Mouse (Mus musculus): Measurements from ENCODE around the gene Pfn3. TPM values are rescaled to one million over a fixed set of nuclear protein-coding genes. Genes with fewer than 3 reads are reported as not detected.

The Pfn3 gene
- total and polyA plus RNA-seq, 2 experiments from 2014 or later = 0.52 to 0.68 TPM

DNA sequence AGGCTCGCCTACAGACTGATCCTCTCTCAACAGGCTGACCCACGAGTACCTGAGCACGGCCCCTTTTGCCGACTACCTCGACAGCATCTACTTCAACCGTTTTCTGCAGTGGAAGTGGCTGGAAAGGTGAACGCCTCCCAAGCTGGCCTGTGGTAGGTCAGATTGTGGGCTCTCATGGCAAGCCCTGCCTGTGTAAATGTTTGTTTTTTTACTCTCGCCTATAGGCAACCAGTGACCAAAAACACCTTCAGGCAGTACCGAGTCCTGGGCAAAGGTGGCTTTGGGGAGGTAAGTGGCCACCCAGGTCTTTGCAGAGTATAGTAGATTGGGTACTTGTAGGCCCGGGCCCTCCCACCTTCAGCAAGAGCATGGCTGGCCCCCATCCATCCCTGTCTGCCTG, 36.3 kb upstream of the Pfn3 start:
- Histone ChIP-seq H3K4me1 (ENCODE audit: insufficient read depth, low read length) (peaks cover 7% of the 10 kb centered on the region), H3K4me3 (ENCODE audit: low read length) (no peak overlapping the region), H3K9me3 (ENCODE audit: low read length) (no peaks in the 10 kb centered on the region), H3K4me2 (ENCODE audit: low read depth, low read length) (no peak overlapping the region), H3K9ac (replicated peaks; ENCODE audit: low read length) (no peak overlapping the region), H3K27me3 (ENCODE audit: insufficient read depth, low read length) (no peaks in the 10 kb centered on the region), H3K27ac (no peak overlapping the region), H3K36me3 (ENCODE audit: insufficient read depth, low read length) (peaks cover 27% of the 10 kb centered on the region; the same call in 1 of the 2 replicates)
- DNase-seq (ENCODE audit: low spot score) = no peak
- TF ChIP-seq CTCF (IDR thresholded peaks at IDR 0.05; ENCODE audit: low read depth) = no peak
- no peak for ATAC-seq
- WGBS = 91% methylated on average over 10 of the region's 10 CpGs

DNA sequence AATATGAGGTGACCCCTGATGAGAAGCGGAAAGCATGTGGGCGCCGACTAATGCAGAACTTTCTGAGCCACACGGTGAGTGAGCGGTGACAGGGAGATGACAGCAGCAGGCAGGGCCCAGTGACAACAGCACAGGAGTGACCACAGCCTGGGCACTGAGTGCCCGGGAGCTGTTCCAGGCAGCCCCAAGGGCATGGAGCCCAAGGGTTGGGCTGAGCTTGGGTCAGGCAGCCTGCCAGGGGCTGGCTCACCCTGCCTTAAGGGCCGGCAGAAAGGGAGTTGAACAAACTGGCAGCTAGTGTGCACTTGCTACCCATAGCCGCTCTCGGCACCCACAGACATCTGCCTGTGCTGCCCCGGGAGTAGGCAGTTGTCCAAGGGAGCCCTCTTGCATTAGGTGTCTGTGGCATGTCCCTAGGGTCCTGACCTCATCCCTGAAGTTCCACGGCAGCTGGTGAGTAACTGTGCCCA, 35.5 kb upstream of the Pfn3 start:
- DNase-seq (ENCODE audit: low spot score) (peak; percentile 79), ATAC-seq (peak; percentile 50)
- no peak overlapping the region for H3K4me2 ChIP-seq (ENCODE audit: low read depth, low read length)
- peaks cover 27% of the 10 kb centered on the region; the same call in 1 of the 2 replicates for H3K36me3 ChIP-seq (ENCODE audit: insufficient read depth, low read length)
- TF ChIP-seq CTCF (IDR thresholded peaks at IDR 0.05; ENCODE audit: low read depth) = no peak
- H3K27ac ChIP-seq = no peak overlapping the region
- no peak overlapping the region for H3K9ac ChIP-seq (replicated peaks; ENCODE audit: low read length)
- H3K4me3 ChIP-seq (ENCODE audit: low read length) = no peak overlapping the region
- WGBS = 58% methylated on average over 11 of the region's 11 CpGs
- no peaks in the 10 kb centered on the region for H3K27me3 ChIP-seq (ENCODE audit: insufficient read depth, low read length)
- H3K4me1 ChIP-seq (ENCODE audit: insufficient read depth, low read length) = peaks cover 13% of the 10 kb centered on the region
- no peaks in the 10 kb centered on the region for H3K9me3 ChIP-seq (ENCODE audit: low read length)

DNA sequence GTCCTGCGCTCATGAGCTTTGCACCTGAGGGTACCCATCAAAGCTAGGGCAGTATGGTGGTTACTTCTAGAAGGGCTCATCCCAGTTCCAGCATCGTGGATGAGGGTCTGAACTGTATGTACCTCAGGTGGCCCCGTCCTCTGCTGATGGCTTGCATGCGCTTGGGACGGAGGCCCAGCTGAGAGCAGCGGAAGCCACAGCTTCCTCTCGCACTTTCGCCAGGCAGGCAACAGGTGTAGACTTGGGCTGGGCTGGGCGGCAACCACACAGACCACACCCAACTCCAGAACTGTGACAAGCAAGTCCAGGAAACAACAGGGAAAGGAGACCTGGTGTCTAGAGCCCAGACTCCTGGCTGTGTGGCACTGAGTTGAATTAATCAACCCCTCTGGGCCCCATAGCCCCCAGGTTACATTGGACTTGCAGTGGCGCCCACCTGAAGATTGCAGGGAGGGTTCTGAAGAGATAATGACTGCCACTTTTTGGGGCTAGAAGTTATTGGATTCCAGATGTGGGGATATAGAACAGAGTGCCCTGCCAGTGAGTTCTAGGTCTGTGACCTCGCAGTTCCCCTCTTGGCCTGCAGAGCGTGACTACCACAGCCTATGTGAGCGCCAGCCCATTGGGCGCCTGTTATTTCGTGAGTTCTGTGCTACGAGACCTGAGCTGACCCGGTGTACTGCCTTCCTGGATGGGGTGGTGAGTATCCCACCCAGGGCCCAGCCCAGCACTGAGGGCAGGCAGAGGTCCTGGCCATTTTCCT, 34.8 kb upstream of the Pfn3 start:
- no peaks in the 10 kb centered on the region for H3K9me3 ChIP-seq (ENCODE audit: low read length)
- no peak overlapping the region for H3K4me3 ChIP-seq (ENCODE audit: low read length)
- no peak overlapping the region for H3K27ac ChIP-seq
- H3K9ac ChIP-seq (replicated peaks; ENCODE audit: low read length) = no peak overlapping the region
- TF ChIP-seq CTCF (IDR thresholded peaks at IDR 0.05; ENCODE audit: low read depth) = peak; percentile 30; the same call in 1 of the 2 replicates
- H3K36me3 ChIP-seq (ENCODE audit: insufficient read depth, low read length) = peaks cover 27% of the 10 kb centered on the region; the same call in 1 of the 2 replicates
- H3K27me3 ChIP-seq (ENCODE audit: insufficient read depth, low read length) = no peaks in the 10 kb centered on the region
- WGBS = 84% methylated on average over 17 of the region's 17 CpGs
- no peak overlapping the region for H3K4me2 ChIP-seq (ENCODE audit: low read depth, low read length)
- ATAC-seq = no peak
- DNase-seq (ENCODE audit: low spot score) = no peak
- peaks cover 13% of the 10 kb centered on the region for H3K4me1 ChIP-seq (ENCODE audit: insufficient read depth, low read length)

DNA sequence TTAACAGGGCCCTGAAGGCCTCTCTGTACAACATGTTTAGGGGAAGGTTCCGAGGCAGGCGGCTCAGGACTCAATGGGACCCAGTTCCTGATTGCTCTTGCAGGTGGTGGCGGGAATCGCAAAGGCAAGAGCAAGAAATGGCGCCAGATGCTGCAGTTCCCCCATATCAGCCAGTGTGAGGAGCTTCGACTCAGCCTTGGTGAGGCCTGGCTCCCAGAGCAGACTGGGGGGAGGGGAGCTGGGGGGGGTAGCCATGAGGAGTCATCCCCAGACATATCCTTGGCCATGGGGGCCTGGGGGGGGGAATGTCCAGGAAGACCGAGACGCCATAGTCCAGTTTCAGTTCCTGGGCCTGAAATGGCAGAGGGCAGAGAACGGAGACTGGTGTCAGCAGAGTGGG, 34.2 kb upstream of the Pfn3 start:
- no peak overlapping the region for H3K27ac ChIP-seq
- 92% methylated on average over 9 of the region's 9 CpGs for WGBS
- no peak for ATAC-seq
- no peaks in the 10 kb centered on the region for H3K27me3 ChIP-seq (ENCODE audit: insufficient read depth, low read length)
- no peak for TF ChIP-seq CTCF (IDR thresholded peaks at IDR 0.05; ENCODE audit: low read depth)
- H3K4me1 ChIP-seq (ENCODE audit: insufficient read depth, low read length) = peaks cover 13% of the 10 kb centered on the region
- no peaks in the 10 kb centered on the region for H3K9me3 ChIP-seq (ENCODE audit: low read length)
- no peak overlapping the region for H3K9ac ChIP-seq (replicated peaks; ENCODE audit: low read length)
- H3K4me3 ChIP-seq (ENCODE audit: low read length) = no peak overlapping the region
- DNase-seq (ENCODE audit: low spot score) = no peak
- peaks cover 26% of the 10 kb centered on the region; the same call in 1 of the 2 replicates for H3K36me3 ChIP-seq (ENCODE audit: insufficient read depth, low read length)
- H3K4me2 ChIP-seq (ENCODE audit: low read depth, low read length) = no peak overlapping the region

DNA sequence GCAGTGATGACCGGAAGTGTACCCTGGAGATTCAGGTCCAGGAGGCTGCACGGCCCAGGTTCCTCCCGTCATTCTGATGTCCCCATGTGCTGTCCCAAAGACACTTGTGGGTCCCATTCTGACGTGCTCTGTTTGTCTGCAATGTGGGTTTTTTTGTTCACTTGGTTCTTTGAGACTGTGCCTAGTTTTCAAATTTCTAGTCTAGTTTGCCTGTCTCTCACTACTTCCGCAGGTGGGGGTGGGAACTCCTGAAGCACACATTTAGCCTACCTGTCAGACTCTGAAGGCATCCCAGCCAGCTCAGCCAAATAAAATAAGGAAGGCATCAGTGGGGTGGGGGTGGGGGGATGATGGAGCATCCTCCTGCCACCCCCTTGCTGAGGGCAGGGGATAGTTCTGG, 33.1 kb upstream of the Pfn3 start:
- no peak overlapping the region for H3K9ac ChIP-seq (replicated peaks; ENCODE audit: low read length)
- no peak overlapping the region for H3K27ac ChIP-seq
- DNase-seq (ENCODE audit: low spot score) = no peak
- 97% methylated on average over 5 of the region's 5 CpGs for WGBS
- H3K4me2 ChIP-seq (ENCODE audit: low read depth, low read length) = no peak overlapping the region
- no peak overlapping the region for H3K4me3 ChIP-seq (ENCODE audit: low read length)
- no peaks in the 10 kb centered on the region for H3K9me3 ChIP-seq (ENCODE audit: low read length)
- H3K27me3 ChIP-seq (ENCODE audit: insufficient read depth, low read length) = no peaks in the 10 kb centered on the region
- no peak for TF ChIP-seq CTCF (IDR thresholded peaks at IDR 0.05; ENCODE audit: low read depth)
- peaks cover 18% of the 10 kb centered on the region; the same call in 1 of the 2 replicates for H3K36me3 ChIP-seq (ENCODE audit: insufficient read depth, low read length)
- peaks cover 21% of the 10 kb centered on the region for H3K4me1 ChIP-seq (ENCODE audit: insufficient read depth, low read length)
- ATAC-seq = no peak

DNA sequence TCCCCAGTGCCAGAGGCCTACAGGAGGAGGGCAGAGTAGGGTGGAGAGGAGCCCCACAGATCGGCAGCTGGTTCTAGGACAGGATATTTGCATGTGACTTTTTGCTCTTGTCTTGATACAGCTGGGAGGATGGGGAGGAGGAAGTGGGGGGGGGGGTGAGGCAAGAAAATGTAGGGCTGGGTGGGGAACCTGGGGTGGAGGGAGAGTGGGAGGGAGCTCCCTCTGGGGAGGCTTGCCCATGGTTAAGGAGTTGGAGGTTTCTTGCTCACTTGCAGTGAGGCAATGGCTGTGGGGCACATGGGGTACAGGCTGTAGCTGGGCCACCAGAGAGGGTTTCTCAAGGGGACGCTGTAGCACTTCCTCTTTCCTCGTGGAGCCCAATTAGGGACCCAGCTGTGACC, 32.5 kb upstream of the Pfn3 start:
- no peaks in the 10 kb centered on the region for H3K9me3 ChIP-seq (ENCODE audit: low read length)
- no peak overlapping the region for H3K9ac ChIP-seq (replicated peaks; ENCODE audit: low read length)
- peaks cover 21% of the 10 kb centered on the region for H3K4me1 ChIP-seq (ENCODE audit: insufficient read depth, low read length)
- TF ChIP-seq CTCF (IDR thresholded peaks at IDR 0.05; ENCODE audit: low read depth) = no peak
- no peak overlapping the region for H3K4me3 ChIP-seq (ENCODE audit: low read length)
- H3K27ac ChIP-seq = no peak overlapping the region
- H3K27me3 ChIP-seq (ENCODE audit: insufficient read depth, low read length) = no peaks in the 10 kb centered on the region
- peaks cover 17% of the 10 kb centered on the region; the same call in 1 of the 2 replicates for H3K36me3 ChIP-seq (ENCODE audit: insufficient read depth, low read length)
- DNase-seq (ENCODE audit: low spot score) (no peak), ATAC-seq (no peak)
- no peak overlapping the region for H3K4me2 ChIP-seq (ENCODE audit: low read depth, low read length)
- WGBS = 48% methylated on average over 3 of the region's 3 CpGs
